Mouse (Mus musculus): ENCODE measurements at regions not wholly inside any gene's neighbourhood (a gene's known extent, or its start where the extent isn't known, plus 50 kb on each side); places are given as distances from the start of the nearest gene placed in this dataset.

DNA sequence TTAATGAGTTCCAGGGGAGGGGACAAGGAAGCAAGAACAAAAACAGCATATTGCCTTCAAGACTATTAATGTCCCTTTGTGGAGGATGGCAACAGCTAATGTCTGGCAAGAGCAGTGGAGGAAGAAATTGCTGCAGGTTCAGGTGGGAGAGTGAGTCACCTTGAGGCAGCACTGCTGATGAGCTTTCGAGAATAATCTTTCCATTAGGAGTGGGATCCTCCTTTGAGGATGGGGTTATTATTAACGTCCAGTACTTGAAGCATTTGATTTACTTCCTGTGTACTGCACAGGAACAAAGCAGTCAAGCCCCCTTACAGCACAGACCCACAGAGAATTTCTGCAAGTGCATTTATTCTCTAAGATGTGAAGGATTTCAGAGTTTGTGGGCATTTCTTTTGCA is 671.2 kb upstream of the Stxbp6 start:
- no peak for DNase-seq (ENCODE audit: low spot score)

DNA sequence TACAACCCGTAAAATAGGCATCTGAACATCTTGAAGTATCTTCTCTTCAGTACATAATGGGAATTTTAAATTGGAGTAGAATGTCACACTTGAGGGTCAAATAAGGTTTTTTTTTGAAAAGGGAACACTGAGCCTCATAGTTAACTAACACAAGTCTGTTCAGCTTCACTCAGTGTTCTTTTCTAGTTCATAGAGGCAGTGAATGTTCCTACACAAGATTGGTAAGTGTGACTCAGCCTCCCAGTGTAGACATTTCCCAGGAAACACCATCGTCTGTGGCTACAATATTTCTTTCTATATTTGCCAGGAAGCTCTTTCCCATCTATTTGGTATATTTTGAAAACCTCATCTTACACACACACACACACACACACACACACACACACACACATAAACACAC is 670.1 kb upstream of the Stxbp6 start:
- DNase-seq (ENCODE audit: low spot score), result no peak

- DNase-seq (ENCODE audit: low spot score), result no peak
Observed at GRCm38 (mm10) chr12:45733661-45734060, 659.2 kb upstream of the Stxbp6 start.

DNA sequence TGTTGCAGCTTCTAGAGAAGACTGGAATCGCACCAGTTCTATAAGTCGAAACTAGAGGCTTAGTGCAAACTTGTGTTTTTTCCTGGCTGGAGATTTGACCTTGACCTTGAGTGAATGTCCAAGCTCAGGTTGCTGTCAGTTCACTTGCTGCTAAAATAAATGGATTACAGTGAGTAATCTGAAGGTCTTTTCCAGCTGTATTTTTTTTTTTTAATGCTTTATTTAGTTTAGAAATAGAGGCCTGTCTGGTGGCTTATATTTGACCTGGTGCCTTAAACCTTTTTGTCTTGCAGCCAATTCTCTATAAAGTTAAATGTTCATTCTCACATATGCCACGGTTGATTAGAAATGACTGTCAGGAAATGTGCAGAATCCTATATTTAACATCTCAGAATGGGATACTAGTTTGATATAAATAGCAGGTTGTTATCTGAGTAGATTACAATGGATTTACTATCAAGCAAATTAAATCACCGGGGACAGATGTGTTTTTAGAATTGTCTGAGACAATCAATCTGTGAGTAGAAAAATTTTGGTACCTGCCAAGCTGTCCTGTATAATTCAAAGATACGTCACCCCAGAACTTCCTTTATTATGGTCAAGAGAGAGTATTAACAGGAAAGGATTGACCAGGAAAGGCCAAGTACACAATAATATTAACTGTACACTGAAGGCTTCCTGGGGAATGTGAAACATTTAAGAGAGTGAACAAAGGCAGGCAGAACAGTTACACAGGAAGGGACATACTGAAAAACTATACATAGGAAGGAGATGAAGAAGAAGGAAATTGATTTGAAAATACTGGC is 650.3 kb upstream of the Stxbp6 start:
- no peak for DNase-seq (ENCODE audit: low spot score)

- DNase-seq (ENCODE audit: low spot score), result no peak
Observed at GRCm38 (mm10) chr12:45711351-45711750, 636.8 kb upstream of the Stxbp6 start.

- DNase-seq (ENCODE audit: low spot score), result no peak
Observed at GRCm38 (mm10) chr12:45710766-45711165, 636.3 kb upstream of the Stxbp6 start.

GRCm38 (mm10) chr12:45689291-45689690 is 614.8 kb upstream of the Stxbp6 start:
- no peak for DNase-seq (ENCODE audit: low spot score)

DNA sequence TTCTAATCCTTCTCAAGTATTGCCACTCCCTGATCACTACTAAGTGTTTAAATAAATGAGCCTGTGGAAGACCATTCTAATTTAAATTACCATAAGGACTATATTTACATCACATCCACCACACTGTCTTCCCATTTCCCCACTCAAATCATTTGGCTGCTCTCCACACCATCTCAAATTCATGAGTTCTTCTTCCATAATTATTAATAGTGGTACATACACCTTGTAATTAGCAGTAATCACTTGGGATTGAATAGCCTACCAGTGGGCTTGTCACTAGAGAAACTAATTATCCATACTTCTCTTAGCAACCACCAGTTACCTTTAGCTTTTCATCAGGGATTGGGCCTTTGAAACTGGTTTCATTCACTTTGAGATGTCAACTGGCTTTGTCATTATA is 612.3 kb upstream of the Stxbp6 start:
- no peak for DNase-seq (ENCODE audit: low spot score)

- no peak for DNase-seq (ENCODE audit: low spot score)
Observed at GRCm38 (mm10) chr12:45672361-45672760, 597.9 kb upstream of the Stxbp6 start.

DNA sequence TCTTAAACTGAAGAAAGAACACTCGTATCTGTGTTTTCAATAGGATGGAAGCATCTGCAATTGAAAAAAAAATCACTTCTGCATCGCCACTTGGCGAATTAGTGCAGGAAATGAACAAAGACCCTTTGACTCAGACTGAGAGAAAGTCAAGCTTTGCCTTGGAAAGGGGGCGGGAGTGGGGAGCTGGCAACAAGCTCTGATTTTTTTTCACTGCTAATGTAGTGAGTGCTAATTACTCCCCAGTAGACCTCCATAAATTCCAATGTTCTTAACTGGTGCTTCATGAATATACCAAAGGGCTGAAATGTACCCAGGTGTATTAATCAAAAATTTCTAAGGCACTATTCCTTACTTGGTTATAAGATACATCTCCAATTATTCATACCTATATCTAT is 597.0 kb upstream of the Stxbp6 start:
- no peak for DNase-seq (ENCODE audit: low spot score)

GRCm38 (mm10) chr12:45670874-45671553 is 596.5 kb upstream of the Stxbp6 start:
- no peak for DNase-seq (ENCODE audit: low spot score)

GRCm38 (mm10) chr12:45670246-45670873 is 595.9 kb upstream of the Stxbp6 start:
- DNase-seq (ENCODE audit: low spot score), result no peak

DNA sequence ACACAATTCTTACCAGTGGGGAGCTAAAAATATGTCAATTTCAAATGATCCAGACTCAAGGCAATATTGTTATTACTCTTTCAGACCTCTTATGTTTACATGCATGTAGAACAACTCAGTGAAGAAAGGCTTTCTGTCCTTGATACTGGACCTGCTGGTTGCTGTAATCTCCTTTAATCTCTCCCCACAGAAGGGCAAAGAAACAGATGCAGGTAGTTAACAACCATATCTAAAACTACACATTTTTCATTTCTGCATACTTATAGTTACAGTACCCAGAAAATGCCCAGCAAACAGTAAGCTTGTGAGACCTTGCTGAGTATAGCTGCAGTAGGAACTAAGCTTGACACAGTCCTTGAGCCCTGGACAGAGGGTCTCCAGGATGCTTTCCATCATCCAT is 585.1 kb upstream of the Stxbp6 start:
- DNase-seq (ENCODE audit: low spot score), result no peak

DNA sequence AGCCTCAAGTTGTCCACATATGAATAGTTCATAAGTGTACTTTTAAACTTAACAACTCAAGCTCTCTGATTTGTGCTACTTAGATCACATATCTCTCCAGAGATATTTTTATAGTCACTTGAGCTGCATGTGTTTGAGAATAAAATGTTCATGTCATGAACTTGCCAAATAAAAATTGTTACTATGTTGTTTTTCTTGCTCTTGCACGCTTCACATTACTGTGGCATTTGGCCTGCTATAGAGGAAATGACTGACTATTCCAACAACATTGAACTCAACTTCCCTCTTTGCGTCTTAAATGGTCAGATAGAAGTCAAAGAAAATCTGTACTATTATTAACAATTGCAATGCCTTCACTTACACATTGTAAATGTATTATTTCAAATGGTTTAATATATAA is 582.1 kb upstream of the Stxbp6 start:
- no peak for DNase-seq (ENCODE audit: low spot score)

DNA sequence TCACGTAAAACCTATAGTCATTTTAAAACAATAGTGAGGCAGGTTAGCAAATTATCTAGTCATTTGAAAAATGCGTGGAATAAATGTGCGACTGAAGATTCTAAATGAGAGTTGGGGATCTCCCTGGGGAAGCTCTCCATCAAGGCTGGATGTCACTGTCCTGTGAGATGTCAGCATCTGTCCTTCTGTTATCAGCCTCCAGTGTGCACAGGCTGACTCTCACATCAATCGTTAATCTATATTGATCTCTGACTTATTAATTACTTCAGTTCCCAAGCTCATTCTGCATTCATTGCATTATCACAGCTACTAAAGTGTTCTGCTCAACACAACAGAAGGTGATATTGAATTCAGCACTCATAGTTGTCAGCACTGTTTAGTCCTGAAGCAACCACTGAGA is 574.1 kb upstream of the Stxbp6 start:
- DNase-seq (ENCODE audit: low spot score), result no peak

DNA sequence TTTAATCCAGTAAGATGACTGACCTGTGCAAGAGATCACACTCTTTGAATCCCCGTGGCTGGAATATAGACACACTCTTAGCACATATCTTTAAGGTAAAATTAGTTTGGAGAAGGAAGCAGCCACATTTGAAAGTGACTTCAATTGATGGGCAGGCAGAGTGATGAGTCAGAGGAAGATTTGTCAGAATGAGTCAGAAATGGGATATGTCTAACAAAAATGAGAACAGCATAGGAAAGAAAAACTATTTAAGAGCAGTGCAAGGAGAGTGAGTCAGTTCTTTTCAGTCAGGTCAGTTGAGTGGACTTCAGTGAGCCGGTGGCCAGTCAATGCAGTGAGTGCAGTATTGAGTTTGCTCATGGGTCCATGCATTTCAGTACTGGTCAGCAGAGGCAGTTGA is 569.7 kb upstream of the Stxbp6 start:
- no peak for DNase-seq (ENCODE audit: low spot score)

DNA sequence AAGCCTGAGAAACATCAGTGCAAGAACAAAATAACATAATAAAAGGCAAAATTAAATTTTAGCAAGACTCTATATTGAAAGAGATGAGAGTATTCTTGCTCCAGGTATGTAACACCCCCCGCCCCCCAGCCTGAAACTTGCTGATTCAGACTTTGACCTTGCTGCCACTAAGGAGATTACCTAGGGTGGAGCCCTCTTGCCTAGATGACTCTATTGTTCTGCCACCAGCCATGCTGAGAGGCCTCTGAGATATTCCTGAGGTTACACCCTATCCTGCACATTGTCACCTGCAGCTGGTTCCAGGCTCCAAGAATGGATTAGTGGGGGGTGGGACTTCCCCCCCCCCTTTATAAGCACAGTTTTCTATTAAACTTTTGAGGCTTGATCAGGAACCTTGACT is 548.3 kb upstream of the Stxbp6 start:
- no peak for DNase-seq (ENCODE audit: low spot score)

- DNase-seq (ENCODE audit: low spot score), result no peak
Observed at GRCm38 (mm10) chr12:45620056-45620455, 545.5 kb upstream of the Stxbp6 start.

DNA sequence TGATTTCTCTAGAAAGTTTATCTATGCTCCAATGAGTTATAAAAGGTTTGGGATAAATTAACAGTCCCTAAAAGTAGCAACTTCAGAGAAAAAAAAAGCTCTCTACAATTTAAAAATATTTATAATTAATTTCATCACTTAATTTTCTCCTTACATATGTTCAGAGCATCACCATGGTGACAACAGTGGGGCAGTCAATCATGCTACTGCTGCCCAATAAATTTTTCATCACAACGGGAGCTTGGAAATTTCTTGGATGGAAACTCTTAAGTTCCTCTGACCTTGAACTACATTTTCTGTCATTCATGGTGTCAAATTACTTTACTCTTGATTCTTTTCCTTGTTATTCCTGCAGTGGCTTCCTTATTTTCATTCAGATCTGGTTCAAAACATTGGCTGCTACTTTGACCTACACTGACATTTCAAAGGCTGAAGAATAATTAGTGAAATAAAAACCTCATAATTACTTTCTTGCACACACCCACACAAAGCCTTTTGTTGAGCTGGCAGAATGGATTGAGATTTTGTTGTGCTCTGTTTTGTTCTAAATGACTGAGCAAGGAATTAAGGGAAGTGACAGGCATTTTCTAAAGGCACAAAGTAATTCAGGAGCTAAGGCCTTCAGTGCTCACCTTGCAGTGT is 540.1 kb upstream of the Stxbp6 start:
- DNase-seq (ENCODE audit: low spot score), result no peak

DNA sequence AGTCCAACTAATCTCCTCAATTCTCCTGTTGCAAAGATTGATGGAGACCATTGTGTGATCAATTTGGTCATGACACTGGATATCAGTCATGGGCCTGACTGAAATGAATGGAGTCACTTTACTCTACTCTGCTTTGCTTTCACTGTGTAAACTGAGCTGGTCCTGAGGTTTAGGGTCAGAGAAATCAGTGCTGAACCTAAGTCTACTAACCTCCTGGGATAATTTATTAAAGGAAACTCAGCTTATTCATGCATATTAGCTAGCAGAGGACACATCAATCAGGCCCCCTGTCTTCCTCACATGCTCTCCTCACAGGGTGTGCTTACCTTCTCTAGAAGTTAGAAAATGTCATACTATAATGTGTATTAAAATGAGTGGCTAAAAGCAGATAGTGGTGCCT is 539.6 kb upstream of the Stxbp6 start:
- DNase-seq (ENCODE audit: low spot score), result no peak

DNA sequence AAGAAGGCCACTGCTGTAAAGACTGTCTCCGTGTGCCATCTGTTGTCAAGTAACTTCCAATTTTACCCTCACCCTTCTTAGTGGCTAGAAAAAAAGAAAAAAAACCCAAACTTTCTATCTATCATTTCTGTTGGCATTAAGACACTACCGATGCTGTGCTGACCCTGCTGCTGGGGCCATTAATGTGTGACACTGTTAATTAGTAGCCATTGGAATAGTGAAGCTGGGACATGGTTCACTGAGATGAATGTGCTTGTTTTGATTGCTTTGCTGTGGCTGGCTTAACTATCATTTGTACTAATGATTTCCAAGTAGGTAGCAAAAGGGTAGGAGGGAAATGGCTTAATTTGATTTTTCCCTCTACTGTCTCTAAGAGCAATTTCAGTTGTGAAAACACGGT is 524.9 kb upstream of the Stxbp6 start:
- DNase-seq (ENCODE audit: low spot score), result no peak

DNA sequence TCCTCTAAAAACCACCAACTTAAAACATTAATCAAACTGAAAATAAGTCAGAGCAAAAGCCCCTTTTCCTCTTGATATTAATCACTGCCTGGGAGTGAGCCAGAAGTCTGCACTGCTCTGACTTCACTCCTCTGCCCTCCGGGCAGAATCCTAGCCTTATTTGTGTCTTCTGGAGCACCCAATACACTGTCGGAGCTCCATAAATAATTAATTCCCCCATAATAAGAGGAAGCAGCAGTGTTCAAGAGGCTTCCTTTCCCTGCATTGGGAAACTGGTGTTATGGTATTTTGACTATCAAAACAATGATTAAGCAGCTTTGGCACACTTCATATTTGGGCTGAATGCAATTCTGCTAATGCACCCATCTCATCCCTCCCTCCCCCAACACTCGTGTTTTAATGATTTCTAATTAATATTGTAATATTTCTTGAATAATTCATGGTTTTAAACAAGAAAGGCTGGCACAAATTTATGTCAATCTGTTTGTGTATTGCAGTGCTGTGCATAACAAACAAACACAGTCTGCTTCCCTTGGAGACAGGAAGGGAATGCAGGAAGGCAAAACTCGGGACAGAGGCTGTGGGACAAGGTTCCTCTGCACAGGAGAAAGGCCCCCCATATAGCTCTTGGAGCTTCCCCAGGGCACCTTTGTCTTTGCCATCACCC is 523.5 kb upstream of the Stxbp6 start:
- DNase-seq (ENCODE audit: low spot score), result no peak
